Mouse (Mus musculus): Measurements from ENCODE around the gene Nek8. TPM values are rescaled to one million over a fixed set of nuclear protein-coding genes. Genes with fewer than 3 reads are reported as not detected.
A peak's percentile ranks its signal among the peaks of the same experiment; 100 is the strongest.
"Not testable (repeated sequence)": the region's sequence is repeated elsewhere in the genome, so short reads cannot be mapped to it uniquely, and the experiment has no call there.

The Nek8 gene
- polyA plus RNA-seq, 1 experiment = 17.9 TPM

- H3K4me3 ChIP-seq (ENCODE audit: insufficient read depth, low read length) = no peak overlapping the region
- H3K27ac ChIP-seq (ENCODE audit: insufficient read depth, low read length) = no peak overlapping the region
- no peaks in the 10 kb centered on the region for H3K4me1 ChIP-seq (ENCODE audit: control insufficient read depth, insufficient read depth, low read length)
- no peak for TF ChIP-seq POLR2A (IDR thresholded peaks at IDR 0.05; ENCODE audit: low read depth, low read length)
- no peak for TF ChIP-seq CTCF (IDR thresholded peaks at IDR 0.05; ENCODE audit: borderline replicate concordance, insufficient read depth, low read length)
These were observed 27.8 kb upstream of the Nek8 start for GRCm38 (mm10) chr11:78204287-78204686.

DNA sequence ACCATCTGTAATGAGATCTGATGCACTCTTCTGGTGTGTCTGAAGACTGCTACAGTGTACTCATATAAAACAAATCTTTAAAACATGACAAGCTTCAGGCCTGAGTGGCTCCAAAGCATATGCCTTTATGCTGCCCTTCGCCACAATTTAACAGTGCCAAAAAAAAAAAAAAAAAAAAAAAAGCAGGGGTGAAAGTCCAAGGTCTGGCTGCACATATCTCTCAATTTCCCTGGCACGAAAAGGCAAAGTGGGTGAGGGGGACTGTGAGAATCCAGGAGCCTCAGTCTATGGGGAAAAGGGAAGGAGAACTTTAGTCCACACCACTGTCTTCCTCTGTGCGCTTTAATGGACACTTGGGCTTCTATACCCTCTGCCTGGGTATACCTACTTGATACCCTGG, 25.9 kb upstream of the Nek8 start:
- H3K4me3 ChIP-seq (ENCODE audit: insufficient read depth, low read length) = no peak overlapping the region
- TF ChIP-seq CTCF (IDR thresholded peaks at IDR 0.05; ENCODE audit: borderline replicate concordance, insufficient read depth, low read length) (no peak), POLR2A (IDR thresholded peaks at IDR 0.05; ENCODE audit: low read depth, low read length) (no peak)
- H3K4me1 ChIP-seq (ENCODE audit: control insufficient read depth, insufficient read depth, low read length) = no peaks in the 10 kb centered on the region
- no peak overlapping the region for H3K27ac ChIP-seq (ENCODE audit: insufficient read depth, low read length)

- no peak overlapping the region for H3K4me3 ChIP-seq (ENCODE audit: insufficient read depth, low read length)
- no peak for TF ChIP-seq CTCF (IDR thresholded peaks at IDR 0.05; ENCODE audit: borderline replicate concordance, insufficient read depth, low read length)
- TF ChIP-seq POLR2A (IDR thresholded peaks at IDR 0.05; ENCODE audit: low read depth, low read length) = no peak
- no peak overlapping the region for H3K27ac ChIP-seq (ENCODE audit: insufficient read depth, low read length)
- peaks cover 2% of the 10 kb centered on the region; the same call in 1 of the 2 replicates for H3K4me1 ChIP-seq (ENCODE audit: control insufficient read depth, insufficient read depth, low read length)
These were observed 18.8 kb upstream of the Nek8 start for GRCm38 (mm10) chr11:78195101-78195863.

- H3K4me3 ChIP-seq (ENCODE audit: insufficient read depth, low read length) = no peak overlapping the region
- peaks cover 5% of the 10 kb centered on the region; the same call in 1 of the 2 replicates for H3K4me1 ChIP-seq (ENCODE audit: control insufficient read depth, insufficient read depth, low read length)
- H3K27ac ChIP-seq (ENCODE audit: insufficient read depth, low read length) = no peak overlapping the region
- TF ChIP-seq POLR2A (IDR thresholded peaks at IDR 0.05; ENCODE audit: low read depth, low read length) = 0 out of 2 replicates have a peak, but pooled peaks have one; percentile 33
- no peak for TF ChIP-seq CTCF (IDR thresholded peaks at IDR 0.05; ENCODE audit: borderline replicate concordance, insufficient read depth, low read length)
These were observed 18.1 kb upstream of the Nek8 start for GRCm38 (mm10) chr11:78194411-78195100.

- Histone ChIP-seq H3K4me1 (ENCODE audit: control insufficient read depth, insufficient read depth, low read length) (peaks cover 5% of the 10 kb centered on the region; the same call in 1 of the 2 replicates), H3K4me3 (ENCODE audit: insufficient read depth, low read length) (no peak within 1 kb of the TSS), H3K27ac (ENCODE audit: insufficient read depth, low read length) (no peak within 1 kb of the TSS)
- TF ChIP-seq CTCF (IDR thresholded peaks at IDR 0.05; ENCODE audit: borderline replicate concordance, insufficient read depth, low read length) (no peak), POLR2A (IDR thresholded peaks at IDR 0.05; ENCODE audit: low read depth, low read length) (no peak; the same call in 1 of the 2 replicates)
These were observed 16.6 kb upstream of the Nek8 start, which contains the start of gene Proca1 for GRCm38 (mm10) chr11:78193113-78193512. TSS of gene Proca1 (plus strand) at chr11:78193392.

GRCm38 (mm10) chr11:78190041-78190440, 13.6 kb upstream of the Nek8 start:
- Histone ChIP-seq H3K4me3 (ENCODE audit: insufficient read depth, low read length) (peak overlapping the region; percentile 67), H3K4me1 (ENCODE audit: control insufficient read depth, insufficient read depth, low read length) (peaks cover 5% of the 10 kb centered on the region; the same call in 1 of the 2 replicates), H3K27ac (ENCODE audit: insufficient read depth, low read length) (peak overlapping the region; percentile 94; the same call in 1 of the 2 replicates)
- TF ChIP-seq POLR2A (IDR thresholded peaks at IDR 0.05; ENCODE audit: low read depth, low read length) (no peak), CTCF (IDR thresholded peaks at IDR 0.05; ENCODE audit: borderline replicate concordance, insufficient read depth, low read length) (no peak)

GRCm38 (mm10) chr11:78189234-78190040, 13.0 kb upstream of the Nek8 start:
- Histone ChIP-seq H3K4me1 (ENCODE audit: control insufficient read depth, insufficient read depth, low read length) (peaks cover 5% of the 10 kb centered on the region; the same call in 1 of the 2 replicates), H3K4me3 (ENCODE audit: insufficient read depth, low read length) (peak overlapping the region; percentile 67), H3K27ac (ENCODE audit: insufficient read depth, low read length) (peak overlapping the region; percentile 94)
- no peak for TF ChIP-seq CTCF (IDR thresholded peaks at IDR 0.05; ENCODE audit: borderline replicate concordance, insufficient read depth, low read length)
- TF ChIP-seq POLR2A (IDR thresholded peaks at IDR 0.05; ENCODE audit: low read depth, low read length) = peak; percentile 65

DNA sequence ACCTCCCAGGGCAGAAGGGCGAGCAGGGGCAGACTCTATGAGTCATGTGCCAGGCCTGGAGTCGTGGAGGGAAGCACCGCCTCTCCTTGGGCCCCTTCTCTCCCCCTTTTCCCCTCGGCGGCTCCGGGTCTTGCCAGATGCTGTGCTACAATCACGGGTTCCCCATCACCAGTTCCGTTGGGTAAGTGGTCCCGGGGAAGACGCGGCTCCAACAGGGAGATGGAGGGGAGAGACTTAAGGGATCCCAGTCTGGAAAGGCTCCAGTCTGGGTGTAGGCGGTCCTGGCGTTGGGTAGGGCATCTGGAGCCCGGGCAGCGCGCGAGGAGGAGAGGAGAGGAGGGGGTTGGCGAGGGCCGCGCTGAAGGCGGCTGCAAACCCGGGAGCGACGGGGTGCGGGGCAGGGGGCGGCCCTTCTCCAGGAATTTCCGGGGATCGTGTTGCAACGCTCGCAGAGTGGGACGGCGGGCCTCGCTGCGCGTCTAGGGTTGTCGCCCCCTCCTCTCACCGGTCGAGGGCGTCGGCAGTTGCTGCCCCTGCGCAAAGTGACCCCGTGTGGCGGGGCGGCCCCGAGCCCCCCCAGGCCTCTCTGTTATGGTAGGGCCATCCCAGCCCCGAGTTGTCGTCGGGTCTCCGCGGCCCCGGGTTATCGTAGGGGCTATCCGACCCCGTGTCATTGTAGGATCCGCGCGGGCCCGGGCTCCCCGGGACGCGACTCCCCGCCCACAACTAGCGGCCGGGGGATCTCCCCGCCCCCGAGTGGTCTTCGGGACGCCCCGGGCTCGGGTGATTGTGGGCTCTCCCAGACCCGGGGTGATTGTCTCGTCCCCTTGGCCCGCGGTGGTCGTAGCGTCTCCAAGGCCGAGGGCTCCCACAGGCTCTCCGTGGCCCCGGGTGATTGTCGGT, 12.1 kb upstream of the Nek8 start, which contains the start of gene Rab34:
Gene Rab34 (plus strand): TSS at position 100 of the 903 bp plus-strand sequence.
- TF ChIP-seq POLR2A (IDR thresholded peaks at IDR 0.05; ENCODE audit: low read depth, low read length) (peak; percentile 66), CTCF (IDR thresholded peaks at IDR 0.05; ENCODE audit: borderline replicate concordance, insufficient read depth, low read length) (no peak)
- Histone ChIP-seq H3K4me1 (ENCODE audit: control insufficient read depth, insufficient read depth, low read length) (peaks cover 5% of the 10 kb centered on the region; the same call in 1 of the 2 replicates), H3K4me3 (ENCODE audit: insufficient read depth, low read length) (peak within 1 kb of the TSS; percentile 67)

DNA sequence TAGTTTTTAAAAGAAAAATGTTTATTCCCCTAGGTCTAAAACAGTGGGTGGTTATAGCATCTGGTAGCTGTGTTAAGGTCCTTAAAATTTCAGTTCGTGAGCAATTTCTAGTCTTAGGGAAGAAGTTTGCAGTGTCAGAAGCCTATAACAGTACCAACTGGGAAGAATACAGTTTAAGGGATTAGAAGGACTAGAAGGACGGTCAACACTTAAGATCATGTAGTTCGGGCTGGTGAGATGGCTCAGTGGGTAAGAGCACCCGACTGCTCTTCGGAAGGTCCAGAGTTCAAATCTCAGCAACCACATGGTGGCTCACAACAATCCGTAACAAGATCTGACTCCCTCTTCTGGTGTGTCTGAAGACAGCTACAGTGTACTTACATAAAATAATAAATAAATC, 8.2 kb upstream of the Nek8 start:
- H3K27ac ChIP-seq (ENCODE audit: insufficient read depth, low read length); H3K4me1 ChIP-seq (ENCODE audit: control insufficient read depth, insufficient read depth, low read length); H3K4me3 ChIP-seq (ENCODE audit: insufficient read depth, low read length): not testable (repeated sequence)

More for the DNA sequence above, 12.1 kb upstream of the Nek8 start, which contains the start of gene Rab34:
- peak within 1 kb of the TSS; percentile 94 for H3K27ac ChIP-seq (ENCODE audit: insufficient read depth, low read length)

Data from embryonic fibroblast, embryonic 13.5 days (primary cell).